ENCODE assay signal across 11 mouse cellular contexts in the genomic region with DNA sequence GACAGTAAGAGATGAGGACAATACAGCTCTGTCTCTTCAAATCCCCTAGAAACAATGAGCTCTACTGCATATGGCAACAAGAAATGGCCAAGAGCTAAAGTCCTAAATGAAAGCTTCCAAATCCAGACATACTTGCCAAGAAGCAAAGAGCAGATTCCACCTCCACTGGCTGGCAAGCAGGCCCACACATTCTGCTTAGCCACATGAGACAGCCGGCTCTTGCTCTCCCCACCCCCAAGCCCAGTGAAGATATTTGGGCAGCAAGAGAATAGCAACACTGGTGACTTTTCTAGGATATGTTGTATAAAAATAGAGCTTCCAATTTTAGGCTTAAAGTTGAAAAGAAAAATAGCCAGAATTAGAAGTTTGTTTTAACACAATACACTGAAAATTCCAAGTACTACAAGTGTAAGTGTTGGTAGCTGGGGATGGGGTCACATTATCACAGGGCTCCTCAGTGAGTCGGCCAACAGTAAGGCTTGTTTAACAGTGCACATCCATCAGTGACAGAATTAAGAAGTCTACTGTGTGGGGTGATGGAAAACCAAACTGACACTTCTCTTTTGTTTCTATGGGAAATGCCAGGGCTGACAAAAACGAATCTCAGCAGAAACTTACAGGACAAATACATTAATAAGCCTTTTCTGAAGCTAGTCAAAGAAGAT. TPM values are rescaled to one million over a fixed set of nuclear protein-coding genes. Genes with fewer than 3 reads are reported as not detected.
DNase-seq lines count a peak whose midpoint lies in the region; ATAC-seq and TF ChIP-seq lines count a peak whose summit lies in the region.
"Had no signal": no experiment of that assay in that cellular context is flagged by ENCODE, and none has a peak within 500 bp of the region (broad histone marks: within the 10 kb centered on the region; RNA-seq: fewer than 3 reads in every experiment).

No protein-coding gene starts in this region.

- H3K36me3 ChIP-seq in midbrain, postnatal 0 days (ENCODE audit: insufficient read depth, low read length): no peaks in the 10 kb centered on the region
- H3K36me3 ChIP-seq in midbrain, embryonic 10.5 days: peaks cover 27% of the 10 kb centered on the region
- no peaks in the 10 kb centered on the region for H3K36me3 ChIP-seq in forebrain, embryonic 11.5 days (ENCODE audit: control insufficient read depth, insufficient read depth, low read length)
- H3K36me3 ChIP-seq in neural tube, embryonic 15.5 days: peaks cover 8% of the 10 kb centered on the region

- H3K9me3 ChIP-seq in midbrain, postnatal 0 days (ENCODE audit: low read length): no peaks in the 10 kb centered on the region
- H3K9me3 ChIP-seq in midbrain, embryonic 10.5 days (replicated peaks): no peaks in the 10 kb centered on the region
- no peaks in the 10 kb centered on the region for H3K9me3 ChIP-seq in forebrain, embryonic 11.5 days (ENCODE audit: control insufficient read depth, low read length)
- H3K9me3 ChIP-seq in neural tube, embryonic 15.5 days (replicated peaks): no peaks in the 10 kb centered on the region
- H3K9me3 ChIP-seq: hindbrain, embryonic 13.5 days; megakaryocyte, embryonic 14.5 days had no signal

- no peak overlapping the region for H3K4me2 ChIP-seq in midbrain, postnatal 0 days (ENCODE audit: low read depth, low read length, poor library complexity, severe bottlenecking)
- H3K4me2 ChIP-seq in forebrain, embryonic 11.5 days (ENCODE audit: low read depth, low read length, severe bottlenecking): no peak overlapping the region
- H3K4me2 ChIP-seq in neural tube, embryonic 15.5 days: no peak overlapping the region
- H3K4me2 ChIP-seq: hindbrain, embryonic 13.5 days had no signal

- TF ChIP-seq CTCF in midbrain, postnatal 0 days (IDR thresholded peaks at IDR 0.05): no peak

- H3K27me3 ChIP-seq in midbrain, postnatal 0 days (ENCODE audit: insufficient read depth, low read length): no peaks in the 10 kb centered on the region
- H3K27me3 ChIP-seq in midbrain, embryonic 10.5 days (ENCODE audit: low read depth, poor library complexity, severe bottlenecking): no peaks in the 10 kb centered on the region
- no peaks in the 10 kb centered on the region for H3K27me3 ChIP-seq in forebrain, embryonic 11.5 days (ENCODE audit: control insufficient read depth, insufficient read depth, low read length)
- H3K27me3 ChIP-seq in neural tube, embryonic 15.5 days (replicated peaks): no peaks in the 10 kb centered on the region
- H3K27me3 ChIP-seq: hindbrain, embryonic 13.5 days; megakaryocyte, embryonic 14.5 days had no signal

- no peak overlapping the region for H3K9ac ChIP-seq in midbrain, postnatal 0 days (replicated peaks; ENCODE audit: low read length, poor library complexity, severe bottlenecking)
- H3K9ac ChIP-seq in forebrain, embryonic 11.5 days (ENCODE audit: low read length): no peak overlapping the region
- no peak overlapping the region for H3K9ac ChIP-seq in neural tube, embryonic 15.5 days (replicated peaks)
- H3K9ac ChIP-seq: hindbrain, embryonic 13.5 days had no signal

- H3K4me1 ChIP-seq in midbrain, postnatal 0 days (ENCODE audit: insufficient read depth, low read length): no peaks in the 10 kb centered on the region
- peaks cover 21% of the 10 kb centered on the region for H3K4me1 ChIP-seq in midbrain, embryonic 10.5 days
- no peaks in the 10 kb centered on the region for H3K4me1 ChIP-seq in forebrain, embryonic 11.5 days (replicated peaks; ENCODE audit: control insufficient read depth, insufficient read depth, low read length)
- H3K4me1 ChIP-seq in neural tube, embryonic 15.5 days: no peaks in the 10 kb centered on the region

- WGBS in midbrain, postnatal 0 days: 52% methylated on average over 3 of the region's 3 CpGs
- WGBS in midbrain, embryonic 10.5 days: 72% methylated on average over 3 of the region's 3 CpGs
- 75% methylated on average over 3 of the region's 3 CpGs for WGBS in forebrain, embryonic 11.5 days
- WGBS in neural tube, embryonic 15.5 days: 60% methylated on average over 3 of the region's 3 CpGs

- no peak overlapping the region for H3K4me3 ChIP-seq in midbrain, postnatal 0 days (ENCODE audit: low read depth, low read length)
- H3K4me3 ChIP-seq in midbrain, embryonic 10.5 days: no peak overlapping the region
- H3K4me3 ChIP-seq in forebrain, embryonic 11.5 days (ENCODE audit: low read depth, low read length): no peak overlapping the region
- H3K4me3 ChIP-seq in neural tube, embryonic 15.5 days (replicated peaks): no peak overlapping the region
- H3K4me3 ChIP-seq: hindbrain, embryonic 13.5 days; megakaryocyte, embryonic 14.5 days had no signal

- H3K27ac ChIP-seq in midbrain, postnatal 0 days (ENCODE audit: low read depth, low read length): no peak overlapping the region
- H3K27ac ChIP-seq in midbrain, embryonic 10.5 days (replicated peaks): no peak overlapping the region
- no peak overlapping the region for H3K27ac ChIP-seq in forebrain, embryonic 11.5 days (ENCODE audit: low read depth, low read length)
- no peak overlapping the region for H3K27ac ChIP-seq in neural tube, embryonic 15.5 days (replicated peaks)
- H3K27ac ChIP-seq: hindbrain, embryonic 13.5 days; stomach, postnatal 0 days had no signal

- ATAC-seq in cerebellum, adult (ENCODE audit: insufficient number of reproducible peaks, low FRiP score, low TSS enrichment): peak; percentile 45; the same call in 1 of the 2 replicates
- ATAC-seq in midbrain, postnatal 0 days (ENCODE audit: low FRiP score): no peak
- ATAC-seq in forebrain, embryonic 11.5 days (replicated peaks; ENCODE audit: low FRiP score): no peak
- no peak for ATAC-seq in neural tube, embryonic 15.5 days (ENCODE audit: low FRiP score)

- DNase-seq in cerebellum, postnatal 4 days (ENCODE audit: low spot score in 2 of 2): no peak
- peak; percentile 8 for DNase-seq in midbrain, postnatal 0 days (ENCODE audit: low spot score)
- no peak for DNase-seq in midbrain, embryonic 10.5 days (ENCODE audit: low spot score)
- peak; percentile 82 to 87 for DNase-seq in kidney, postnatal 36 days
- peak; percentile 60 to 81 for DNase-seq in right cerebral cortex, postnatal 36 days (ENCODE audit: low spot score in 2 of 2)
- no peak for DNase-seq in forebrain, embryonic 11.5 days (ENCODE audit: low spot score)

RNA-seq across cellular contexts. Expression of a gene that starts 19.8 kb away (rescaled TPM):
- 5.9 and 12.1 TPM in 2 replicates for total RNA-seq in midbrain, postnatal 0 days (2014; rRNA removed)
- polyA plus RNA-seq in midbrain, postnatal 0 days (2015; fragmentation: Nextera tagmentation; extraction: Ambion mirVana): 25.5 and 27.4 TPM in 2 replicates
- 11.3 and 13.3 TPM in 2 replicates for polyA plus RNA-seq in midbrain, embryonic 10.5 days (2016; fragmentation: Nextera tagmentation; extraction: Ambion mirVana)
- 9.6 and 10.2 TPM in 2 replicates for polyA plus RNA-seq in forebrain, embryonic 11.5 days (2014; fragmentation: Nextera tagmentation; extraction: Ambion mirVana)
- 16.7 and 17.9 TPM in 2 replicates for polyA plus RNA-seq in neural tube, embryonic 15.5 days (2015; fragmentation: Nextera tagmentation; extraction: Ambion mirVana)

RNA-seq across cellular contexts. Expression of a gene that starts 20.2 kb away (rescaled TPM):
- total RNA-seq in midbrain, postnatal 0 days (2014; rRNA removed): 14.5 and 14.6 TPM in 2 replicates
- polyA plus RNA-seq in midbrain, postnatal 0 days (2015; fragmentation: Nextera tagmentation; extraction: Ambion mirVana): 9.6 and 10.0 TPM in 2 replicates
- polyA plus RNA-seq in midbrain, embryonic 10.5 days (2016; fragmentation: Nextera tagmentation; extraction: Ambion mirVana): 13.1 and 15.7 TPM in 2 replicates
- 9.4 and 10.2 TPM in 2 replicates for polyA plus RNA-seq in forebrain, embryonic 11.5 days (2014; fragmentation: Nextera tagmentation; extraction: Ambion mirVana)
- 15.8 and 18.1 TPM in 2 replicates for polyA plus RNA-seq in neural tube, embryonic 15.5 days (2015; fragmentation: Nextera tagmentation; extraction: Ambion mirVana)

Comparison
In these comparisons a context has a peak if more than half of its experiments do, and no peak if none do; other contexts are left out.
1. DNase-seq: peak in midbrain, postnatal 0 days (single experiment), kidney, postnatal 36 days (2 of 2) and right cerebral cortex, postnatal 36 days (2 of 2); none in cerebellum, postnatal 4 days (0 of 2), midbrain, embryonic 10.5 days (single experiment) and forebrain, embryonic 11.5 days (single experiment).